Mouse (Mus musculus): Measurements from ENCODE around the gene Ube2e2. TPM values are rescaled to one million over a fixed set of nuclear protein-coding genes. Genes with fewer than 3 reads are reported as not detected.
"Not testable (repeated sequence)": the region's sequence is repeated elsewhere in the genome, so short reads cannot be mapped to it uniquely, and the experiment has no call there.

Gene Ube2e2
- polyA plus RNA-seq, 1 experiment: 42.6 TPM

GRCm38 (mm10) chr14:18773724-18774123, 120.3 kb downstream of the Ube2e2 start:
- H3K27ac ChIP-seq (replicated peaks; ENCODE audit: low read depth, low read length): no peak overlapping the region
- H3K4me3 ChIP-seq (ENCODE audit: insufficient read depth, low read depth, low read length): no peak overlapping the region
- H3K4me1 ChIP-seq (ENCODE audit: control insufficient read depth, insufficient read depth, insufficient read length, low read length): no peaks in the 10 kb centered on the region; the same call in 1 of the 2 replicates

GRCm38 (mm10) chr14:18759601-18760356, 134.3 kb downstream of the Ube2e2 start:
- no peak overlapping the region for H3K4me3 ChIP-seq (ENCODE audit: insufficient read depth, low read depth, low read length)
- H3K27ac ChIP-seq (replicated peaks; ENCODE audit: low read depth, low read length): no peak overlapping the region

GRCm38 (mm10) chr14:18758595-18759532, 135.2 kb downstream of the Ube2e2 start:
- Histone ChIP-seq H3K4me3 (ENCODE audit: insufficient read depth, low read depth, low read length) (no peak overlapping the region), H3K4me1 (ENCODE audit: control insufficient read depth, insufficient read depth, insufficient read length, low read length) (no peaks in the 10 kb centered on the region; the same call in 1 of the 2 replicates), H3K27ac (replicated peaks; ENCODE audit: low read depth, low read length) (no peak overlapping the region)

More at GRCm38 (mm10) chr14:18759601-18760356, 134.3 kb downstream of the Ube2e2 start:
- H3K4me1 ChIP-seq (ENCODE audit: control insufficient read depth, insufficient read depth, insufficient read length, low read length): no peaks in the 10 kb centered on the region; the same call in 1 of the 2 replicates

DNA sequence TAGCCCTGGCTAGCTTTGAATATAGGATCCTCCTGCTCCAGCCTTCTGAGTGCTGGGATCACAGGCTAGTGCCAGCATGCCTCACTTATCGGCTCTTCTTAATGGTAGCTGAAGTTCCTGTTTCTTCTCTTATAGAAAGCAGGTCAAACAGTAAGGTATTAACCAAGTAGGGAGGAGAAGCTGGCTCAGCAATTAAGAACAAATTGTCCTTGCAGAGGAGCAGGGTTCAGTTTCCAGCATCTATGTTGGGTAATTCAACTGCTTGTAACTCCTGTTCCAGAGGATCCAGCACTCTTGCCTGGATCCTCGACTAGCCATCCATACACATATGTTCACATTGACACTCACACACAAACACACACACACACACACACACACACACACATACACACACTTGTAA, 136.1 kb downstream of the Ube2e2 start:
- Histone ChIP-seq H3K4me3 (ENCODE audit: insufficient read depth, low read depth, low read length) (no peak overlapping the region), H3K27ac (replicated peaks; ENCODE audit: low read depth, low read length) (no peak overlapping the region), H3K4me1 (ENCODE audit: control insufficient read depth, insufficient read depth, insufficient read length, low read length) (no peaks in the 10 kb centered on the region; the same call in 1 of the 2 replicates)

DNA sequence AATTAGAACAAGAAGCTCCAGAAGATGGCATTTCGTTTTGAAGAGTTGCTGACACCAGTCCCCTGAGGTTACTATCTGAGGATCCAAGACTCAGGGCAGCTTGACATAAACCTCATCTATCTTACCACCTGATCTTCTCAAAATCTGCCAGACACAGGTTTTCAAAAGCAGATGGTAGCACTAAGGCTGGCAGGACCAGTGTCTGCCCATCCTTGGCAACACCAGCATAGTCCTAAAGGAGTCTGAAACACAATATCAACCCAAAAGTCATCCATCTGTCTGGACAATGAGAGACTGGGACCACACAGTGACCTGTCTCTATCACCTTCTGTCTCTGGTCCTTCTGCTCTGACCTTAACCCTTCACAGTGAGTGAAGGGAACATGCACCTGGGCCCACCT, 138.7 kb downstream of the Ube2e2 start:
- H3K4me3 ChIP-seq (ENCODE audit: insufficient read depth, low read depth, low read length): no peak overlapping the region

DNA sequence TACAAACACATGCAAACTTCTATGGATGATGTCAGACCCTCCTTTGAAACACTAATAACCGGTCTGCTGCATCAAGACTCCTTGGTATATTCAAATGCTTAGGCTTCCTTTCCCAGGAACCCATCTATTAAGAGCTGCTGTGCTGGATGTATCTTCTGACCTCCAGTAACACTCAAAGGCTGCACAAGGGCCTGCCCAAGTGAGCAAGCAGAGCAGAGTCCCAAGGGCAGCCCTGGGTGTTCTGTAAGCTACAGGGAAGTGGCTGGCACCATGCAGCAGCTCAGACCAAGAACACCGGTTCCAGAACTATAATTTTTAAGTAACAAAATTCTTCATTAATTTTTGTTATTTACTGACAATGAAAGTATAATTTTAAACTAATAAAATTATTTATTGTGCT, 139.5 kb downstream of the Ube2e2 start:
- Histone ChIP-seq H3K4me1 (ENCODE audit: control insufficient read depth, insufficient read depth, insufficient read length, low read length) (no peaks in the 10 kb centered on the region; the same call in 1 of the 2 replicates), H3K4me3 (ENCODE audit: insufficient read depth, low read depth, low read length) (no peak overlapping the region), H3K27ac (replicated peaks; ENCODE audit: low read depth, low read length) (no peak overlapping the region)

More for the DNA sequence above, 138.7 kb downstream of the Ube2e2 start:
- no peak overlapping the region for H3K27ac ChIP-seq (replicated peaks; ENCODE audit: low read depth, low read length)
- no peaks in the 10 kb centered on the region; the same call in 1 of the 2 replicates for H3K4me1 ChIP-seq (ENCODE audit: control insufficient read depth, insufficient read depth, insufficient read length, low read length)

DNA sequence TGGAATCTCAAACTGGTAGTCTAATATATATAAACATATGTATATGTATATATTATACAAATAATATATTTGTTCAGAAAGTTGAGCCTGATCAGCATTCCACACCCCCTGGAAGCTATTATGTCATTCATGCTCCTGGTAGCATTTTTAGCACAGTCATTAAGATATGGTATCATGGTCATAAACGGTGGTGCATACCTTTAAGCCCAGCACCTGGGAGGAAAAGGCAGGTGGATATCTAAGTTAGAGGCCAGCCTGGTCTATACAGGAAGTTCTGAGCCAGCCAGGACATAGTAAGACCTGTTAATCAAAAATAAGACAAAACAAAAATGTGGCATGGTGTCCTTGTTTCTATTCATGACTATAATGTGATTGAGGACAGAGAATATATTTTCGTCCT, 140.1 kb downstream of the Ube2e2 start:
- no peak overlapping the region for H3K27ac ChIP-seq (replicated peaks; ENCODE audit: low read depth, low read length)
- H3K4me1 ChIP-seq (ENCODE audit: control insufficient read depth, insufficient read depth, insufficient read length, low read length): no peaks in the 10 kb centered on the region; the same call in 1 of the 2 replicates
- no peak overlapping the region for H3K4me3 ChIP-seq (ENCODE audit: insufficient read depth, low read depth, low read length)

GRCm38 (mm10) chr14:18731154-18731553, 162.9 kb downstream of the Ube2e2 start:
- Histone ChIP-seq H3K27ac (replicated peaks; ENCODE audit: low read depth, low read length) (0 out of 2 replicates have a peak overlapping the region, but pooled peaks have one; percentile 34), H3K4me1 (ENCODE audit: control insufficient read depth, insufficient read depth, insufficient read length, low read length) (peaks cover 9% of the 10 kb centered on the region), H3K4me3 (ENCODE audit: insufficient read depth, low read depth, low read length) (no peak overlapping the region)

DNA sequence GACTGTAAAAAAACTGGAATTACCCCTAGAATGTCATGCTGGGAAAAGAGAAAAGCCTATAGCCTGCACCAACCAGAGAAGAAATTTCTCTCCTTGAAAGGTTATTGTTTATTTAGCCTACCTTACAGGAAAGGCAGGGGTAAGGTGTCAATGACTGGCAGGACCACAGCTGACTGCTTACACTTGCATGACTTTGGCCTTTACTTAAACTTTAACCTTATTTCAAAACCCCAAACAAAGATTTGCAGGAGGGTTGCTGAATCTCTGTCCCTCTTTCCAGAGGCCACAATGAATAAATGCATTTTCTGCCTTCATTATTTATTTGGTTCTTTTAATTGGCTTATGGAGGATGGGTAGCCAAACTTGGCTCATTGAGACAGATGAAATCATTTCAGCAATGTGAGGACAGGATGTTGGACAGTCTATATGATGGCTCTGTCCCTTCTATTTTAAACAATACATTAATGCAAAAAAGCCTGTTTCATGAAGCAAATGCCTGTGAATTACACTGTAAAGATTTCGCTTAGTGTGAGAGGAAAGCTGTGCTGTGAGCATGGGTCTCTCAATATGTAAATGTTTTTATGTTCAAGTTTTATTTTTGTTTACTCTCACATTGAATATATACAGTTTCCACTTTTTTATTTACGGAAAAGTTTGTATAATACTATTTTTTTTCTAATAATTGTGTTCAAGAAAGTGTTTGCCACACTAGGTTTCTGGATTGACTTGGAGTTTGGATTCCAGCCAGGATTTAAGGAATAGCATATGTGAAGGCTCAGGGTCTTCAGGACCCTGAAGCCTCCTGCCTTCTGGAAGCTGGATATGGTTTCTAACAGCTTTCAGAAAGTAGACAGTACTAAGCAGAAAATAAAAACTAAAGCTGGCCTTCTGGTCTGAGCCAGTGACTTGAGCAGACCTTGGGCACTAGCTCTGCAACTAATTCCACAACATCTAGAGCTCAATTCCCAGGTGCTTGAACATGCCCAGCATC, 173.2 kb downstream of the Ube2e2 start:
- Histone ChIP-seq H3K4me3 (ENCODE audit: insufficient read depth, low read depth, low read length) (no peak overlapping the region), H3K27ac (replicated peaks; ENCODE audit: low read depth, low read length) (no peak overlapping the region), H3K4me1 (ENCODE audit: control insufficient read depth, insufficient read depth, insufficient read length, low read length) (peaks cover 3% of the 10 kb centered on the region; the same call in 1 of the 2 replicates)

DNA sequence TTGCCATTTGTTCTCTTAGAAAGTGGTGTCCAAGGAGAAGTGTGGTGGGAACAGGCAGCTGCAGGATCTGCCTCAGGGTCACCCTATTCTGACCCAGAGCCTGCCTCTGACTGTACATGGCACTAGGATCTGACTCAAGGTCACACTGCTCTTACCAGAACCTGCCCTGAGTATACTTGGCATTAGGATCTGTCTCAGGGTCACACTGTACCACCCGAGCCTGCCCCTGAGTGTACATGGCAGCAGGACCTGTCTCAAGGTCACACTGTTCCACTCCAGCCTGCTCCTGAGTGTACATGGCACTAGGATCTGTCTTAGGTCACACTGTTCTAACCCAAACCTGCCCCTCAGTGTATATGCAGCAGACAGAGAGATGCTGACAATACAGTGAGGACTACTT, 177.1 kb downstream of the Ube2e2 start:
- Histone ChIP-seq H3K4me1 (ENCODE audit: control insufficient read depth, insufficient read depth, insufficient read length, low read length) (peaks cover 3% of the 10 kb centered on the region; the same call in 1 of the 2 replicates), H3K27ac (replicated peaks; ENCODE audit: low read depth, low read length) (no peak overlapping the region), H3K4me3 (ENCODE audit: insufficient read depth, low read depth, low read length) (no peak overlapping the region)

DNA sequence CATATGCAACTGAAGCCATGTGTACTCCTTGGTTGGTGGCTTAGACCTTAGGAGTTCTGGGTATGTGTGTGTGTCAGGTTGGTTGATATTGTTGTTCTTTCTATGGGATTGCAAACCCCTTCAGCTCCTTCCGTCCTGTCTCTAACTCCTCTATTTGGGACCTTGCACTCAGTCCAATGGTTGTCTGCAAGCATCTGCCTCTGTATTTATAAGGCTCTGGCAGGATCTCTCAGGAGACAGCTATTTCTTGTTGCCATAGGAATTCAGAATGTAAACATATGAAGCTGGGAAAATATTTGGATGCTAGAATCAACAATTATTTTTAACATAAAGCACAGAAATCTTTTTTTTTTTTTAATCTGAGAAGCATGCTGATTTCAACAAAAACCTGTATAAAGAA, 178.5 kb downstream of the Ube2e2 start:
- Histone ChIP-seq H3K27ac (replicated peaks; ENCODE audit: low read depth, low read length) (no peak overlapping the region), H3K4me1 (ENCODE audit: control insufficient read depth, insufficient read depth, insufficient read length, low read length) (peaks cover 3% of the 10 kb centered on the region; the same call in 1 of the 2 replicates), H3K4me3 (ENCODE audit: insufficient read depth, low read depth, low read length) (no peak overlapping the region)

DNA sequence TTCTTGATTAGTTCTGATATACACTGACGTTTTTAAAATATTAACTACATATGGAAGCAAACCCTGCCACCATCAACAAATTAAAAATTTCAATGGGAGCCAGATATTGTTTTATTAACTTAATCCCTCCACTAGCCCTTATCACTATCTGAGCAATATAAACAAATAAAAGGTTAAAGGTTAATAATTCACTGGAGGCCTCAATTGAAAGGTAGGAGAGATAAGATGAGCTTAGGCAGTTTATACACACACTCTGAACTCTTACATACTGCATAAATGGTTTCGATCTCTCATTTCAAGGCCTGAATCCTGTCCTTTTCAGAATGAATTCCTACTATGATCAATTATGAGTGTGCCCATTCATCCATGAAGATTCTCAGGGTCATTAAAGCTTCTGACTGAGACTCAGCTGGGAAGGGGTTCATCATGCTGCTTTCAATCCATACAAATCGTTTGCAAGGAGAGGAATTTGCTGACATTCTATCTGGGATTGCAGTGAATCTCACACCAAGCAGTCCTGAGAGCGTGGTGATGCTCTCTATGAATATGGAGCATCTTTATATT, 196.3 kb downstream of the Ube2e2 start:
- Histone ChIP-seq H3K4me1 (ENCODE audit: control insufficient read depth, insufficient read depth, insufficient read length, low read length) (no peaks in the 10 kb centered on the region), H3K27ac (replicated peaks; ENCODE audit: low read depth, low read length) (no peak overlapping the region), H3K4me3 (ENCODE audit: insufficient read depth, low read depth, low read length) (no peak overlapping the region)

- H3K27ac ChIP-seq (replicated peaks; ENCODE audit: low read depth, low read length); H3K4me3 ChIP-seq (ENCODE audit: insufficient read depth, low read depth, low read length); H3K4me1 ChIP-seq (ENCODE audit: control insufficient read depth, insufficient read depth, insufficient read length, low read length): not testable (repeated sequence)
These were observed 197.6 kb downstream of the Ube2e2 start for GRCm38 (mm10) chr14:18696418-18696817.

All from brown adipose tissue, adult 24 weeks (tissue).